Mouse (Mus musculus): ENCODE measurements at regions not wholly inside any gene's neighbourhood (a gene's known extent, or its start where the extent isn't known, plus 50 kb on each side); places are given as distances from the start of the nearest gene placed in this dataset.

DNA sequence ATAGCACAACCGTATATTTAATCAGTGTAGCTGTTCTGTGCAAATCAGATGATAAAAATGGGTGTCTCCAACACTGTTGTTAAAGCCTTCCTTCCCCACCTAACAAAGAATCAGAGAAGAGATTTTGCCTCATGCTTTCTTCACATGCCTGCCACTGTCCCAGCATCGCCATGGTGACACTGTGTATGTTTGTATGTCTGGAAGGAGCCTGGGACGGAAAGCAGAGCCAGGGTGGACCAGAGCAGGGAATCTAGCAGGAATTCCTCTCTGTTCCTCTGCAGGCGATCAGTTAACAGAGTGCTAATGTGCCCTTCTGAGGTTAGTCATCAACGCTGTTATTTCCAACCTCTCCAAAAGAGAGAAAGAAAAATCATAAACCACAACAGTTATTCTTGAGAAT, 222.4 kb downstream of the Adamts15 start:
- no peak for TF ChIP-seq CTCF (IDR thresholded peaks at IDR 0.05; ENCODE audit: control insufficient read depth, insufficient read depth, insufficient replicate concordance, low read depth, low read length)
- no peak for TF ChIP-seq POLR2A (IDR thresholded peaks at IDR 0.05; ENCODE audit: control insufficient read depth, low read depth, low read length)

Data from testis, adult 2 months (tissue).